Mouse (Mus musculus): ENCODE data around the gene Tuft1. TPM values are rescaled to one million over a fixed set of nuclear protein-coding genes. Genes with fewer than 3 reads are reported as not detected.

Gene Tuft1
- total RNA-seq, 1 experiment, result 6.7 TPM

GRCm38 (mm10) chr3:94613258-94613878 is 45.3 kb downstream of the Tuft1 start:
- H3K27ac ChIP-seq (ENCODE audit: insufficient read depth, low read depth, low read length, poor library complexity, severe bottlenecking), result no peak overlapping the region
- peaks cover 1 to 3% of the 10 kb centered on the region in 2 experiments; a peak in 1 of 4 replicates for H3K4me1 ChIP-seq (ENCODE audit: control insufficient read depth in 2 of 2, insufficient read depth in 2 of 2, low read length in 2 of 2, poor library complexity in 1 of 2)
- no peak for TF ChIP-seq ZC3H11A (IDR thresholded peaks at IDR 0.05; ENCODE audit: borderline replicate concordance, low read depth, low read length)
- no peak for TF ChIP-seq ZNF384 (IDR thresholded peaks at IDR 0.05; ENCODE audit: low read depth, low read length)
- no peak for TF ChIP-seq HCFC1 (IDR thresholded peaks at IDR 0.05; ENCODE audit: borderline replicate concordance, insufficient read depth, low read length)
- TF ChIP-seq MAFK (IDR thresholded peaks at IDR 0.05; ENCODE audit: insufficient read depth, low read depth, low read length), result no peak
- TF ChIP-seq CHD2 (IDR thresholded peaks at IDR 0.05; ENCODE audit: low read depth, low read length), result no peak
- in situ Hi-C loops (cut with MboI; ENCODE audit: low sequenced_read_pairs in 2 of 2, unreplicated experiment in 2 of 2), result no loop called here
- DNase-seq (ENCODE audit: low read depth, low spot score), result no peak
- no peaks in the 10 kb centered on the region for H3K36me3 ChIP-seq (ENCODE audit: control insufficient read depth, insufficient read depth, low read length, poor library complexity, severe bottlenecking)
- no peak overlapping the region for H3K4me3 ChIP-seq (ENCODE audit: insufficient read depth in 1 of 2, low read depth in 1 of 2, low read length in 2 of 2, poor library complexity in 1 of 2, severe bottlenecking in 1 of 2)
- no peaks in the 10 kb centered on the region for H3K9me3 ChIP-seq (ENCODE audit: control insufficient read depth, insufficient read depth, low read depth, low read length)
- H3K9ac ChIP-seq (ENCODE audit: insufficient read depth, low read depth, low read length, poor library complexity, severe bottlenecking), result no peak overlapping the region

DNA sequence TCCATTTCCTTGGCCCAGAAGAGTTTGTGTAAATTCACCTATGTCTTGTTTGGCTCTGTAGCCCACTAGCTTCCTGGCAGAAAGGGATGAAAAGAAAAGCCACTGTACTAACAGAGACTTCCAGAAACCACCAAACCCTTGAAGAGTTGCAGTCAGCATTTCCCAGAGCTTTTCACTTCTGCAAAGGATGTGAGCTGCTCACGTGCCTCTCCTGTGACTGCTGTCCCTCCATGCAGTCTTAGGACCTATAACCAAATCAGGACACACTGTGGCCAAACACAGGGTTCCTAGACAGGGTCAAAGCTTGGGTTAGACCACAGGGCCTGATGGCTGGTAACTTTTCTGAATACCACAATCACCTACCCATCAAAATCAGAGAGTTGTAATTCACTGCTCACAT is 46.4 kb downstream of the Tuft1 start:
- Histone ChIP-seq H3K9ac (ENCODE audit: insufficient read depth, low read depth, low read length, poor library complexity, severe bottlenecking) (no peak overlapping the region), H3K27ac (ENCODE audit: insufficient read depth, low read depth, low read length, poor library complexity, severe bottlenecking) (no peak overlapping the region), H3K4me1 (ENCODE audit: control insufficient read depth in 2 of 2, insufficient read depth in 2 of 2, low read length in 2 of 2, poor library complexity in 1 of 2) (peaks cover 1 to 3% of the 10 kb centered on the region in 2 experiments; a peak in 1 of 4 replicates), H3K9me3 (ENCODE audit: control insufficient read depth, insufficient read depth, low read depth, low read length) (no peaks in the 10 kb centered on the region), H3K36me3 (ENCODE audit: control insufficient read depth, insufficient read depth, low read length, poor library complexity, severe bottlenecking) (no peaks in the 10 kb centered on the region), H3K4me3 (ENCODE audit: insufficient read depth in 1 of 2, low read depth in 1 of 2, low read length in 2 of 2, poor library complexity in 1 of 2, severe bottlenecking in 1 of 2) (no peak overlapping the region)
- DNase-seq (ENCODE audit: low read depth, low spot score), result no peak
- in situ Hi-C loops (cut with MboI; ENCODE audit: low sequenced_read_pairs in 2 of 2, unreplicated experiment in 2 of 2), result no loop called here
- no peak for TF ChIP-seq ZC3H11A (IDR thresholded peaks at IDR 0.05; ENCODE audit: borderline replicate concordance, low read depth, low read length)
- no peak for TF ChIP-seq CHD2 (IDR thresholded peaks at IDR 0.05; ENCODE audit: low read depth, low read length)
- TF ChIP-seq HCFC1 (IDR thresholded peaks at IDR 0.05; ENCODE audit: borderline replicate concordance, insufficient read depth, low read length), result no peak

DNA sequence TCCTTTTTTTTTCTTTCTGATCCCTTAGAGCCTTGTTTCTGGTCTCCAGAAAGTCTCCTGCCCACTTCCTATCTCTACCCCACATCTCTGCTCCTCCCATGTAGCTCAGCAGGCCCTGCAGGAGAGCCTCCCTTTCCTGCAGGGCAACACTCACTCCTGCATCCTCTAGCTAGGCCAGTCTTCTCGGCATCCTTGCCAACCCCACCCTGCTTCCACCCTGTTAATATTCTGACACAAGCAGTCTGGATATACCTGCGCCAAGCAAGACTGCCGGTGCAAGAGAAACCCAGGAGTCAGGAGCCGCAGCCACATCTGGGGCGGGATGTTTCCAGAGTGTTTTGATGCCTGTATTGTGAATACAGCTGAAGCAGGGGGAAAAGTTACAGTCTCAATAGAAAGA is 46.8 kb downstream of the Tuft1 start:
- Histone ChIP-seq H3K9me3 (ENCODE audit: control insufficient read depth, insufficient read depth, low read depth, low read length) (no peaks in the 10 kb centered on the region), H3K27ac (ENCODE audit: insufficient read depth, low read depth, low read length, poor library complexity, severe bottlenecking) (no peak overlapping the region), H3K9ac (ENCODE audit: insufficient read depth, low read depth, low read length, poor library complexity, severe bottlenecking) (no peak overlapping the region), H3K36me3 (ENCODE audit: control insufficient read depth, insufficient read depth, low read length, poor library complexity, severe bottlenecking) (no peaks in the 10 kb centered on the region), H3K4me1 (ENCODE audit: control insufficient read depth in 2 of 2, insufficient read depth in 2 of 2, low read length in 2 of 2, poor library complexity in 1 of 2) (peaks cover 1 to 3% of the 10 kb centered on the region in 2 experiments; a peak in 1 of 4 replicates), H3K4me3 (ENCODE audit: insufficient read depth in 1 of 2, low read depth in 1 of 2, low read length in 2 of 2, poor library complexity in 1 of 2, severe bottlenecking in 1 of 2) (no peak overlapping the region)
- in situ Hi-C loops (cut with MboI; ENCODE audit: low sequenced_read_pairs in 2 of 2, unreplicated experiment in 2 of 2), result no loop called here
- no peak for DNase-seq (ENCODE audit: low read depth, low spot score)
- TF ChIP-seq ZC3H11A (IDR thresholded peaks at IDR 0.05; ENCODE audit: borderline replicate concordance, low read depth, low read length), result no peak
- TF ChIP-seq MAFK (IDR thresholded peaks at IDR 0.05; ENCODE audit: insufficient read depth, low read depth, low read length), result no peak
- no peak for TF ChIP-seq HCFC1 (IDR thresholded peaks at IDR 0.05; ENCODE audit: borderline replicate concordance, insufficient read depth, low read length)
- no peak for TF ChIP-seq ZNF384 (IDR thresholded peaks at IDR 0.05; ENCODE audit: low read depth, low read length)
- no peak for TF ChIP-seq CHD2 (IDR thresholded peaks at IDR 0.05; ENCODE audit: low read depth, low read length)

DNA sequence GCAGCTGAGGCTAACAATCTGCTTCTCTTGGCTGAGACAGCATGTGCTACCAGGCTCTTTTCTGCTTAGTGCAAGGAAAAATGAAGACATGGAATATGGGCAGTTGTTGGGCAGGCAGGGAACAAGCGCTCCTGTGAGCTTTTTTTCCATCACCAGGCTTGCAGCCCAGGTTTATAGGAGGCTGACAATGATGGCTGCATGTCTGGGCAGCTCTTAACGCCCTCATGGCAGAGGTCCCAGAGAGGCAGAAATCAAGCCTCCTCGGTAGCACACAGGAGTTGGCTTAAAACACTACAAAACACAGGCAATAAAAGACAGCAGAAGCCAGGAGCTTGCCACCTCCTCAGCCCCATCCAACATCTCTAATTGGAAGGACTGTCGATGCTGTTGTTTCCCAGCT is 47.3 kb downstream of the Tuft1 start:
- Histone ChIP-seq H3K4me1 (ENCODE audit: control insufficient read depth in 2 of 2, insufficient read depth in 2 of 2, low read length in 2 of 2, poor library complexity in 1 of 2) (peaks cover 1 to 3% of the 10 kb centered on the region in 2 experiments; a peak in 1 of 4 replicates), H3K36me3 (ENCODE audit: control insufficient read depth, insufficient read depth, low read length, poor library complexity, severe bottlenecking) (no peaks in the 10 kb centered on the region), H3K27ac (ENCODE audit: insufficient read depth, low read depth, low read length, poor library complexity, severe bottlenecking) (no peak overlapping the region), H3K9me3 (ENCODE audit: control insufficient read depth, insufficient read depth, low read depth, low read length) (no peaks in the 10 kb centered on the region), H3K4me3 (ENCODE audit: insufficient read depth in 1 of 2, low read depth in 1 of 2, low read length in 2 of 2, poor library complexity in 1 of 2, severe bottlenecking in 1 of 2) (no peak overlapping the region), H3K9ac (ENCODE audit: insufficient read depth, low read depth, low read length, poor library complexity, severe bottlenecking) (no peak overlapping the region)
- DNase-seq (ENCODE audit: low read depth, low spot score), result no peak
- in situ Hi-C loops (cut with MboI; ENCODE audit: low sequenced_read_pairs in 2 of 2, unreplicated experiment in 2 of 2), result no loop called here
- TF ChIP-seq HCFC1 (IDR thresholded peaks at IDR 0.05; ENCODE audit: borderline replicate concordance, insufficient read depth, low read length) (no peak), ZNF384 (IDR thresholded peaks at IDR 0.05; ENCODE audit: low read depth, low read length) (no peak), MAFK (IDR thresholded peaks at IDR 0.05; ENCODE audit: insufficient read depth, low read depth, low read length) (no peak), ZC3H11A (IDR thresholded peaks at IDR 0.05; ENCODE audit: borderline replicate concordance, low read depth, low read length) (no peak), CHD2 (IDR thresholded peaks at IDR 0.05; ENCODE audit: low read depth, low read length) (no peak)
